ENCODE assay signal across 14 mouse cellular contexts in the genomic region with DNA sequence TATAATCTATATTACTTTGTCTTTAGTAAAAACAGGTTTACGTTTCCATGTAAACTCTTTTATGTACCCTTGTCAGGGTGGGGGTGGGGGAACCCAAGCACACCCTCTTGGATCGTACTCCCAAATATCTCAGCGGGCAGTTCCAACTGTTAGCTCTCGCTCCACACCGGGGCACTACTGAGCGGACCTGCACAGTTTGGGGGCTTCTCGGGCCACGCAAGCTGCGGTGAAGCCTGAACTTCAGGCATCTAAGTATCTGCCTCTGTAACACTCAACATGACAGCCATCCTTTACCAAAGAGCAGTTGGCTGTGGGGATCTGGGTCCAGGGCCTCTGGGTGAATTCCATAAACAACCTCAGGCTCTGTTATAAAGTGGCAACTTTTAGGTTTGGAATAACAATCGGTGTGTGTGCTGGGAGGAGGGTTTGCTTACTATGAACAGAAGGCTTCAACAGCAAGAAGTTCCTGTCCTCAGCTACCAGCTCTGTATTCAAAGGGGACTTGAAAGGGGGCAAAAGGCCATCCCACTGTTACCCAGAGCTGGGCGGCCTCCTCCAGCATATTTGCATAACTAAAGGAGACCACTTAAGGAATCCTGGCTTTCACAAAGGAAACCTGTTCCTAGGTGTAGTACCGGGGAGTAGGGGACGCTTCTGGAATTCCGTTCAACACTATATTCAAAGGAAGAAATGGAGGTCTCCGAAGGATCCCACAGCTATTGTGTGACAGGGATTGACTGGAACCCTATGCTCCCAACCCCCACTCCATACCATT. TPM values are rescaled to one million over a fixed set of nuclear protein-coding genes. Genes with fewer than 3 reads are reported as not detected.
DNase-seq lines count a peak whose midpoint lies in the region; ATAC-seq lines count a peak whose summit lies in the region.
"Had no signal": no experiment of that assay in that cellular context is flagged by ENCODE, and none has a peak within 500 bp of the region (broad histone marks: within the 10 kb centered on the region; RNA-seq: fewer than 3 reads in every experiment).

No protein-coding gene starts in this region.

- no peak for ATAC-seq in kidney, embryonic 15.5 days (replicated peaks; ENCODE audit: low FRiP score)
- peak; percentile 47 for ATAC-seq in midbrain, embryonic 11.5 days (ENCODE audit: low FRiP score)
- no peak for ATAC-seq in midbrain, embryonic 13.5 days
- ATAC-seq in hindbrain, embryonic 16.5 days: no peak
- ATAC-seq: CD4-positive, CD25-positive, alpha-beta regulatory T cell, adult 4 months had no signal

- 37% methylated on average over 15 of the region's 15 CpGs for WGBS in kidney, embryonic 15.5 days
- 14% methylated on average over 15 of the region's 15 CpGs for WGBS in midbrain, embryonic 11.5 days
- 13% methylated on average over 15 of the region's 15 CpGs for WGBS in midbrain, embryonic 13.5 days
- WGBS in hindbrain, embryonic 16.5 days: 18% methylated on average over 15 of the region's 15 CpGs

- no peaks in the 10 kb centered on the region for H3K9me3 ChIP-seq in kidney, embryonic 15.5 days (replicated peaks)
- H3K9me3 ChIP-seq in midbrain, embryonic 11.5 days (ENCODE audit: control insufficient read depth, low read length): no peaks in the 10 kb centered on the region
- no peaks in the 10 kb centered on the region for H3K9me3 ChIP-seq in midbrain, embryonic 13.5 days
- H3K9me3 ChIP-seq in hindbrain, embryonic 16.5 days (ENCODE audit: control insufficient read depth, low read length): no peaks in the 10 kb centered on the region
- H3K9me3 ChIP-seq: neural tube, embryonic 13.5 days had no signal

- peak overlapping the region; percentile 51 for H3K27ac ChIP-seq in kidney, embryonic 15.5 days
- H3K27ac ChIP-seq in midbrain, embryonic 11.5 days (ENCODE audit: low read depth, low read length): no peak overlapping the region
- H3K27ac ChIP-seq in midbrain, embryonic 13.5 days: no peak overlapping the region
- no peak overlapping the region for H3K27ac ChIP-seq in hindbrain, embryonic 16.5 days (ENCODE audit: low read depth, low read length)
- H3K27ac ChIP-seq: neural tube, embryonic 13.5 days had no signal

- H3K36me3 ChIP-seq in kidney, embryonic 15.5 days: 0 out of 2 replicates have a peak, but pooled peaks cover 3% of the 10 kb centered on the region
- no peaks in the 10 kb centered on the region for H3K36me3 ChIP-seq in midbrain, embryonic 11.5 days (ENCODE audit: control insufficient read depth, insufficient read depth, low read length)
- no peaks in the 10 kb centered on the region for H3K36me3 ChIP-seq in midbrain, embryonic 13.5 days
- H3K36me3 ChIP-seq in hindbrain, embryonic 16.5 days (ENCODE audit: control insufficient read depth, insufficient read depth, low read length): 0 out of 2 replicates have a peak, but pooled peaks cover 3% of the 10 kb centered on the region
- H3K36me3 ChIP-seq: neural tube, embryonic 13.5 days had no signal

- H3K27me3 ChIP-seq in kidney, embryonic 15.5 days: no peaks in the 10 kb centered on the region
- no peaks in the 10 kb centered on the region for H3K27me3 ChIP-seq in midbrain, embryonic 11.5 days (ENCODE audit: control insufficient read depth, insufficient read depth, low read length)
- peaks cover 8% of the 10 kb centered on the region; the same call in 1 of the 2 replicates for H3K27me3 ChIP-seq in midbrain, embryonic 13.5 days
- H3K27me3 ChIP-seq in hindbrain, embryonic 16.5 days (replicated peaks; ENCODE audit: control insufficient read depth, insufficient read depth, low read length): no peaks in the 10 kb centered on the region

- H3K4me3 ChIP-seq in kidney, embryonic 15.5 days (replicated peaks): no peak overlapping the region
- no peak overlapping the region for H3K4me3 ChIP-seq in midbrain, embryonic 11.5 days (ENCODE audit: low read depth, low read length)
- H3K4me3 ChIP-seq in midbrain, embryonic 13.5 days (replicated peaks): no peak overlapping the region
- H3K4me3 ChIP-seq in hindbrain, embryonic 16.5 days (ENCODE audit: low read length): no peak overlapping the region
- H3K4me3 ChIP-seq: neural tube, embryonic 13.5 days had no signal

- no peak overlapping the region for H3K9ac ChIP-seq in kidney, embryonic 15.5 days
- peak overlapping the region; percentile 24 for H3K9ac ChIP-seq in midbrain, embryonic 11.5 days (ENCODE audit: low read length)
- H3K9ac ChIP-seq in midbrain, embryonic 13.5 days (replicated peaks): no peak overlapping the region
- H3K9ac ChIP-seq in hindbrain, embryonic 16.5 days (ENCODE audit: low read depth, low read length): 0 out of 2 replicates have a peak overlapping the region, but pooled peaks have one; percentile 14
- H3K9ac ChIP-seq: neural tube, embryonic 13.5 days had no signal

- peaks cover 25% of the 10 kb centered on the region for H3K4me1 ChIP-seq in kidney, embryonic 15.5 days
- H3K4me1 ChIP-seq in midbrain, embryonic 11.5 days (ENCODE audit: control insufficient read depth, insufficient read depth, low read length): peaks cover 12% of the 10 kb centered on the region
- H3K4me1 ChIP-seq in midbrain, embryonic 13.5 days (replicated peaks): peaks cover 14% of the 10 kb centered on the region
- H3K4me1 ChIP-seq in hindbrain, embryonic 16.5 days (ENCODE audit: control insufficient read depth, insufficient read depth, low read depth, low read length): peaks cover 3% of the 10 kb centered on the region; the same call in 1 of the 2 replicates

- H3K4me2 ChIP-seq in kidney, embryonic 15.5 days: no peak overlapping the region
- peak overlapping the region; percentile 26 for H3K4me2 ChIP-seq in midbrain, embryonic 11.5 days
- no peak overlapping the region for H3K4me2 ChIP-seq in midbrain, embryonic 13.5 days (replicated peaks)
- no peak overlapping the region for H3K4me2 ChIP-seq in hindbrain, embryonic 16.5 days (ENCODE audit: low read length)
- H3K4me2 ChIP-seq: liver, embryonic 11.5 days; neural tube, embryonic 13.5 days had no signal

- DNase-seq in kidney, postnatal 25 days: no peak
- DNase-seq in midbrain, embryonic 11.5 days (ENCODE audit: low spot score, missing footprints): peak; percentile 91
- DNase-seq in WW6 (ENCODE audit: low read depth, low spot score): peak; percentile 84
- DNase-seq in layer of hippocampus, adult 9-11 months: no peak
- DNase-seq: cerebellum, postnatal 14 days; heart, postnatal 14 days; lung, postnatal 4 days; thymus, adult 2 months had no signal

RNA-seq across cellular contexts. Expression of a gene that starts 8.1 kb away (rescaled TPM):
- 7.5 and 7.8 TPM in 2 replicates for polyA plus RNA-seq in kidney, embryonic 15.5 days (2015; fragmentation: Nextera tagmentation; extraction: Ambion mirVana)
- polyA plus RNA-seq in midbrain, embryonic 11.5 days (2014; fragmentation: Nextera tagmentation; extraction: Ambion mirVana): 2.0 and 2.5 TPM in 2 replicates
- 2.6 and 2.7 TPM in 2 replicates for polyA plus RNA-seq in midbrain, embryonic 13.5 days (2015; fragmentation: Nextera tagmentation; extraction: Ambion mirVana)
- polyA plus RNA-seq in hindbrain, embryonic 16.5 days (2015; fragmentation: Nextera tagmentation; extraction: Ambion mirVana): 9.9 and 10.6 TPM in 2 replicates
- polyA plus RNA-seq: CD4-positive, CD25-positive, alpha-beta regulatory T cell, adult 4 months had no signal

RNA-seq across cellular contexts. Expression of a gene that starts 48.5 kb away (rescaled TPM):
- polyA plus RNA-seq in kidney, embryonic 15.5 days (2015; fragmentation: Nextera tagmentation; extraction: Ambion mirVana): 500 and 531 TPM in 2 replicates
- 339 and 375 TPM in 2 replicates for polyA plus RNA-seq in midbrain, embryonic 11.5 days (2014; fragmentation: Nextera tagmentation; extraction: Ambion mirVana)
- polyA plus RNA-seq in midbrain, embryonic 13.5 days (2015; fragmentation: Nextera tagmentation; extraction: Ambion mirVana): 241 and 244 TPM in 2 replicates
- polyA plus RNA-seq in hindbrain, embryonic 16.5 days (2015; fragmentation: Nextera tagmentation; extraction: Ambion mirVana): 205 and 214 TPM in 2 replicates

Comparison
In these comparisons a context has a peak if more than half of its experiments do, and no peak if none do; other contexts are left out.
1. H3K9ac ChIP-seq: peak in midbrain, embryonic 11.5 days (single experiment) and hindbrain, embryonic 16.5 days (single experiment); none in kidney, embryonic 15.5 days (single experiment) and midbrain, embryonic 13.5 days (single experiment).
2. DNase-seq: peak in midbrain, embryonic 11.5 days (single experiment) and WW6 (single experiment); none in kidney, postnatal 25 days (0 of 2) and layer of hippocampus, adult 9-11 months (single experiment).